Mouse (Mus musculus) E14TG2a.4 (cell line): ENCODE measurements around the gene Boc.

Experiments
- CTCF ChIP-seq: conservative IDR thresholded peaks from 2 replicates; pipeline ENCODE4 v1.5.1; 2014; ENCODE audit warnings: low read length
- NANOG ChIP-seq: IDR thresholded peaks from 2 replicates; pipeline ENCODE4 v1.6.1; 2014; ENCODE audit warnings: borderline replicate concordance, low read length, mixed read lengths
- POU5F1 ChIP-seq: IDR thresholded peaks from 2 replicates; pipeline ENCODE4 v1.6.1; 2014; ENCODE audit warnings: low read length, borderline replicate concordance

- no peak for TF ChIP-seq CTCF
- TF ChIP-seq NANOG: no peak
- no peak for TF ChIP-seq POU5F1
Observed at GRCm38 (mm10) chr16:44529691-44530090, 29.0 kb downstream of the Boc start.
